Mouse (Mus musculus): ENCODE results near the gene Cdc37. TPM values are rescaled to one million over a fixed set of nuclear protein-coding genes. Genes with fewer than 3 reads are reported as not detected.
"Not testable (repeated sequence)": the region's sequence is repeated elsewhere in the genome, so short reads cannot be mapped to it uniquely, and the experiment has no call there.

Cdc37 gene
- 265 and 301 TPM in 2 replicates for polyA plus RNA-seq (2015; fragmentation: Nextera tagmentation; extraction: Ambion mirVana)

DNA sequence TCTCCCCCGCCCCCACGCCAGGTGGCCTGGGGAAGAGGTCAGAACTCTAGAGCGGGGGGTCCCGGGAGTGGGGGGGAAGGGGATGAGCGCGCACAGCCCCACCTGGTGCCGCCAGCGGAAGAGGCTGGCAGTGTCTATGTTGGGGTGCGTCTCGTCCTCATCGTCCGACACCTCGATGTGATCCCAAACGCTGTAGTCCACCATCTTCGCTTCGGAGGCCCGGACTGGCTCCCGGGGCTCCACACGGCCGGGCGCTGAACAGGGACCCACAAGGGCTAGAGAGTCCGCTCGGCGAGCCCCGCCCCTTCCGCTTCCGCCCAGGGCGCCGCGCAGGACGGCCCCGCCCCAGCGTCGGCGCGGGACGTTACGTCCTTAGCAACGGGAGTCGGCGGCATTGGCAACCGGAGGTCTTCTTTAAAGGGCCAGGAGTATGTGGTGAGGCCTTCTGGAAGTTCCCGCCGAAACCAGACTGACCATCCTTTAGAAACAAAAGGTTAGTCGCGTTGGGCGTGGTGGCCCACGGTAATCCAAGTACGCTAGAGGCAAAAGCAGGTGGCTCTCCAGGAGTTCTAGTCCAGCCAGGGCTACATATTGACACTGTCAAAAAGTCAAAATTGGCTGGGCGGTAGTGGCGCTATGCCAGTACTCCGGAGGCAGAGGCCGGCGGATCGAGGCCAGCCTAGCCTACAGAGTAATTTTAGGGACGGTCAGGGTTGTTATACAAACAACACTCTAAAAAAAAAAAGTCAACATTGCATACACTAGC, at the start of gene Cdc37:
Gene Cdc37, minus strand, starts transcription at position 329 of the 766 bp plus-strand sequence.
- H3K9ac ChIP-seq (ENCODE audit: low read length), result peak within 1 kb of the TSS; percentile 93
- H3K4me2 ChIP-seq (ENCODE audit: low read depth, low read length), result peak within 1 kb of the TSS; percentile 92
- peaks cover 4% of the 10 kb centered on the region; the same call in 1 of the 2 replicates for H3K36me3 ChIP-seq (ENCODE audit: control insufficient read depth, insufficient read depth, low read length)
- H3K4me3 ChIP-seq (ENCODE audit: low read length), result peak within 1 kb of the TSS; percentile 87
- H3K27ac ChIP-seq (ENCODE audit: low read length), result peak within 1 kb of the TSS; percentile 79
- no peaks in the 10 kb centered on the region for H3K27me3 ChIP-seq (ENCODE audit: control insufficient read depth, insufficient read depth, low read depth, low read length)
- H3K4me1 ChIP-seq (replicated peaks; ENCODE audit: control insufficient read depth, insufficient read depth, low read length), result peaks cover 46% of the 10 kb centered on the region
- H3K9me3 ChIP-seq (ENCODE audit: control insufficient read depth, low read length), result no peaks in the 10 kb centered on the region
- ATAC-seq (ENCODE audit: low read depth), result peak; percentile 96
- 2% methylated on average over 55 of the region's 56 CpGs for WGBS

GRCm38 (mm10) chr9:21198960-21199359, 49.2 kb upstream of the Cdc37 start:
- no peak overlapping the region for H3K27ac ChIP-seq (ENCODE audit: low read length)
- H3K9me3 ChIP-seq (ENCODE audit: control insufficient read depth, low read length), result no peaks in the 10 kb centered on the region
- peaks cover 2% of the 10 kb centered on the region; the same call in 1 of the 2 replicates for H3K36me3 ChIP-seq (ENCODE audit: control insufficient read depth, insufficient read depth, low read length)
- 85% methylated on average over 3 of the region's 3 CpGs for WGBS
- no peak overlapping the region for H3K4me3 ChIP-seq (ENCODE audit: low read length)
- no peak overlapping the region for H3K4me2 ChIP-seq (ENCODE audit: low read depth, low read length)
- H3K9ac ChIP-seq (ENCODE audit: low read length), result no peak overlapping the region
- no peak for ATAC-seq (ENCODE audit: low read depth)
- peaks cover 4% of the 10 kb centered on the region; the same call in 1 of the 2 replicates for H3K4me1 ChIP-seq (replicated peaks; ENCODE audit: control insufficient read depth, insufficient read depth, low read length)
- no peaks in the 10 kb centered on the region for H3K27me3 ChIP-seq (ENCODE audit: control insufficient read depth, insufficient read depth, low read depth, low read length)

- Histone ChIP-seq H3K27ac (ENCODE audit: low read length) (no peak overlapping the region), H3K4me3 (ENCODE audit: low read length) (no peak overlapping the region), H3K36me3 (ENCODE audit: control insufficient read depth, insufficient read depth, low read length) (peaks cover 2% of the 10 kb centered on the region; the same call in 1 of the 2 replicates), H3K9ac (ENCODE audit: low read length) (no peak overlapping the region), H3K9me3 (ENCODE audit: control insufficient read depth, low read length) (no peaks in the 10 kb centered on the region), H3K4me1 (replicated peaks; ENCODE audit: control insufficient read depth, insufficient read depth, low read length) (peaks cover 4% of the 10 kb centered on the region; the same call in 1 of the 2 replicates), H3K4me2 (ENCODE audit: low read depth, low read length) (no peak overlapping the region), H3K27me3 (ENCODE audit: control insufficient read depth, insufficient read depth, low read depth, low read length) (no peaks in the 10 kb centered on the region)
- 25% methylated on average over 4 of the region's 4 CpGs for WGBS
- ATAC-seq (ENCODE audit: low read depth), result no peak
These were observed 48.2 kb upstream of the Cdc37 start for GRCm38 (mm10) chr9:21197981-21198380.

GRCm38 (mm10) chr9:21196521-21197433, 47.0 kb upstream of the Cdc37 start:
- ATAC-seq (ENCODE audit: low read depth), result peak; percentile 64
- Histone ChIP-seq H3K9me3 (ENCODE audit: control insufficient read depth, low read length) (no peaks in the 10 kb centered on the region), H3K36me3 (ENCODE audit: control insufficient read depth, insufficient read depth, low read length) (peaks cover 2% of the 10 kb centered on the region; the same call in 1 of the 2 replicates), H3K4me2 (ENCODE audit: low read depth, low read length) (peak overlapping the region; percentile 38), H3K9ac (ENCODE audit: low read length) (peak overlapping the region; percentile 50), H3K27me3 (ENCODE audit: control insufficient read depth, insufficient read depth, low read depth, low read length) (no peaks in the 10 kb centered on the region), H3K4me3 (ENCODE audit: low read length) (peak overlapping the region; percentile 35), H3K27ac (ENCODE audit: low read length) (no peak overlapping the region), H3K4me1 (replicated peaks; ENCODE audit: control insufficient read depth, insufficient read depth, low read length) (peaks cover 4% of the 10 kb centered on the region; the same call in 1 of the 2 replicates)
- 28% methylated on average over 19 of the region's 19 CpGs for WGBS

DNA sequence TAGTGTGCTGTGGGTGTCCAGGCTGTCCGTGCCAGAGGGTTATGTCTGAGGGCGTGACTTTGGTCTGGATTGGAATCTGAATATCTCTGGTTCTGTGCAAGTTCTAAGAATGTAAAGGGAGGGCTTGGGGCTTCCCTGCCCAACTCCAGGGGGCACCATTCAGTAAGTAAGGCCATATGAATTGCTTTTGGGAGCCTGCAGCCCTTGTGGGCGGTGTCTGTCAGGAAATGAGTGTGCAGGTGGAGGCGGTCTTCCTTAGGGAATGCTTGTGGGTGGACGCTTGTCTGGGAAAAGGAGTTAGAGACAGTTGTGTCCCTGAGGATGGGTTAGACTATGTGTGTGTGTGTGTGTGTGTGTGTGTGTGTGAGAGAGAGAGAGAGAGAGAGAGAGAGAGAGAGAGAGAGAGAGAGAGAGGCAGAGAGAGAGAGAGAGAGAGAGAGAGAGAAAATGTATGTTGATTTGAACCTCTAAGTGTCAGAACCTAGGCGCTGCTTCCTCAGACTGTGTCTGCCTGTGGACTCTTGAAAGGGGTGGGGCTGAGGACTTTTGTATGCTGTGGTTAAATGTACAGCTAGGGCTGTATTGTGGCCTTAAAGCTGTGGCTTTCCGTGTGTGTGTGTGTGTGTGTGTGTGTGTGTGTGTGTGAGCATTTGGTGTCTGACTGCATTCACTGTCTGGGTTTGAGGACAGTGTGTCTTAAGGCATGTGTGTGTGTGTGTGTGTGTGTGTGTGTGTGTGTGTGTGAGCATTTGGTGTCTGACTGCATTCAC, 46.1 kb upstream of the Cdc37 start:
- not testable (repeated sequence) for H3K9me3 ChIP-seq (ENCODE audit: control insufficient read depth, low read length); H3K4me1 ChIP-seq (replicated peaks; ENCODE audit: control insufficient read depth, insufficient read depth, low read length); H3K36me3 ChIP-seq (ENCODE audit: control insufficient read depth, insufficient read depth, low read length); H3K4me2 ChIP-seq (ENCODE audit: low read depth, low read length); H3K4me3 ChIP-seq (ENCODE audit: low read length); H3K9ac ChIP-seq (ENCODE audit: low read length); H3K27ac ChIP-seq (ENCODE audit: low read length); H3K27me3 ChIP-seq (ENCODE audit: control insufficient read depth, insufficient read depth, low read depth, low read length)
- 45% methylated on average over 7 of the region's 7 CpGs for WGBS
- ATAC-seq (ENCODE audit: low read depth), result peak; percentile 75

GRCm38 (mm10) chr9:21194787-21195493, 45.2 kb upstream of the Cdc37 start:
- no peak overlapping the region for H3K4me3 ChIP-seq (ENCODE audit: low read length)
- WGBS, result 65% methylated on average over 4 of the region's 4 CpGs
- ATAC-seq (ENCODE audit: low read depth), result no peak

DNA sequence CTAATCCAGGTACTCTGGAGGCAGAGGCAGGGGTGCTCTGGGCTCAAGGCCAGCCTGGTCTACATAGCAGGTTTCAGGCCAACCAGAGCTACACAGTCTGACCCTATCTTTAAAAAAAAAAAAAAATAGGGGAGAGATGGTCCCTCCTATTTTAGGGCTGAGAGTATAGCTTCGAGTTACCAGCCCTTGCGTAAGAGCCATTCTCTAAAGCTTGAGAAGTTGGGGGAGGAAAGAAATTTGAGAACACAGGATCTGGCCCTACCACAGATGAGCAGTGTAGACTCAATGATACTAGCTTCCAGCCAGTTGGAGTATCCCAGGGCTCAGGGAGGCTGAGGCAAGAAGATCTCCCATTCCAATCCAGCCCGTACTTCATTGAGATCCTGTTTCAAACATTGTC, 44.0 kb upstream of the Cdc37 start:
- Histone ChIP-seq H3K9ac (ENCODE audit: low read length) (no peak overlapping the region), H3K9me3 (ENCODE audit: control insufficient read depth, low read length) (no peaks in the 10 kb centered on the region), H3K4me1 (replicated peaks; ENCODE audit: control insufficient read depth, insufficient read depth, low read length) (peaks cover 4% of the 10 kb centered on the region; the same call in 1 of the 2 replicates), H3K27me3 (ENCODE audit: control insufficient read depth, insufficient read depth, low read depth, low read length) (no peaks in the 10 kb centered on the region), H3K4me3 (ENCODE audit: low read length) (no peak overlapping the region), H3K27ac (ENCODE audit: low read length) (no peak overlapping the region), H3K4me2 (ENCODE audit: low read depth, low read length) (no peak overlapping the region), H3K36me3 (ENCODE audit: control insufficient read depth, insufficient read depth, low read length) (no peaks in the 10 kb centered on the region)
- ATAC-seq (ENCODE audit: low read depth), result no peak
- WGBS, result 71% methylated on average over 3 of the region's 3 CpGs

More at GRCm38 (mm10) chr9:21194787-21195493, 45.2 kb upstream of the Cdc37 start:
- Histone ChIP-seq H3K36me3 (ENCODE audit: control insufficient read depth, insufficient read depth, low read length) (no peaks in the 10 kb centered on the region), H3K9me3 (ENCODE audit: control insufficient read depth, low read length) (no peaks in the 10 kb centered on the region), H3K4me1 (replicated peaks; ENCODE audit: control insufficient read depth, insufficient read depth, low read length) (peaks cover 4% of the 10 kb centered on the region; the same call in 1 of the 2 replicates), H3K27me3 (ENCODE audit: control insufficient read depth, insufficient read depth, low read depth, low read length) (no peaks in the 10 kb centered on the region), H3K4me2 (ENCODE audit: low read depth, low read length) (no peak overlapping the region), H3K27ac (ENCODE audit: low read length) (no peak overlapping the region), H3K9ac (ENCODE audit: low read length) (no peak overlapping the region)

GRCm38 (mm10) chr9:21190670-21191069, 40.9 kb upstream of the Cdc37 start:
- no peaks in the 10 kb centered on the region for H3K9me3 ChIP-seq (ENCODE audit: control insufficient read depth, low read length)
- no peak overlapping the region for H3K4me2 ChIP-seq (ENCODE audit: low read depth, low read length)
- H3K36me3 ChIP-seq (ENCODE audit: control insufficient read depth, insufficient read depth, low read length), result no peaks in the 10 kb centered on the region
- H3K27me3 ChIP-seq (ENCODE audit: control insufficient read depth, insufficient read depth, low read depth, low read length), result no peaks in the 10 kb centered on the region
- WGBS, result 70% methylated on average over 3 of the region's 3 CpGs
- peaks cover 3% of the 10 kb centered on the region; the same call in 1 of the 2 replicates for H3K4me1 ChIP-seq (replicated peaks; ENCODE audit: control insufficient read depth, insufficient read depth, low read length)
- ATAC-seq (ENCODE audit: low read depth), result no peak
- no peak overlapping the region for H3K4me3 ChIP-seq (ENCODE audit: low read length)
- H3K27ac ChIP-seq (ENCODE audit: low read length), result no peak overlapping the region
- no peak overlapping the region for H3K9ac ChIP-seq (ENCODE audit: low read length)
